Mouse (Mus musculus) embryo, embryonic 11.5 days (tissue): ENCODE measurements at regions not wholly inside any gene's neighbourhood (a gene's known extent, or its start where the extent isn't known, plus 50 kb on each side); places are given as distances from the start of the nearest gene placed in this dataset.

Experiments
- DNase-seq: peaks from one replicate; pipeline ENCODE4 v3.0.0-alpha.2; 2012; ENCODE audit warnings: low read depth, low spot score

DNA sequence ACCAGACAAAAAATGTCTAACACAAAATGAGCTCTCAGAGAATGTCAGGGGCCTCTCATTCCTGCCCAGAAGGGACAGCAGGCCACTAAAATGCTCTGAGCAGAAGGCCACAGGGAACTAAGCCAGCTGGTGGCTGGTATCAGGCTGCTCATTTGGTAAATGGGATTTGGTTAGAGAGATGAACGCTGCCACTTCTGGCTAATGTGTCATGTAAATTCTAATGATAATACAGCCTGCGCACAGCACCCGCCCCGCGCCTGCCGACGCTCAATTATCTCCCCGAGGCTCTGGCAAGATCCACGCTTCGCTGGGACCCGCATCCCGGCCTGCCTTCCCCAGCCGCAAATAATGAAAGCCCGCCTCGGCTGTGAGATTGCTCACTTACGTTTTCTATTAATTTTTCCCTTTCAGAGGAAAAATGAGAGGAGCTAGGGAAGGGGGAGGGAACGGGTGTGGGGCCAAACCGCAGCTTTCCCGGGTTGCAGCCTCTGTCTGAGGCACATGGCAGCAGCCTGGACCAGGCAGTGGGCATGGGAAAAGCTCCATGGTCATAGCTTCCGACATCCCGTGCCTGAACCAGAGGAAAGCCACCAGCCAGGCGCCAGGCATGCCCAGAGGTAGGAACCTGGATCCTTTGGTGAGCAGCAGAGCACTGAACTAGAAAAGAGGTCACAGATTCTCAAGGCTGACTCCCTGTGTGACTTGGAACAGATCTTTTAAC, 92.2 kb upstream of the Csf3r start:
- DNase-seq: no peak

DNA sequence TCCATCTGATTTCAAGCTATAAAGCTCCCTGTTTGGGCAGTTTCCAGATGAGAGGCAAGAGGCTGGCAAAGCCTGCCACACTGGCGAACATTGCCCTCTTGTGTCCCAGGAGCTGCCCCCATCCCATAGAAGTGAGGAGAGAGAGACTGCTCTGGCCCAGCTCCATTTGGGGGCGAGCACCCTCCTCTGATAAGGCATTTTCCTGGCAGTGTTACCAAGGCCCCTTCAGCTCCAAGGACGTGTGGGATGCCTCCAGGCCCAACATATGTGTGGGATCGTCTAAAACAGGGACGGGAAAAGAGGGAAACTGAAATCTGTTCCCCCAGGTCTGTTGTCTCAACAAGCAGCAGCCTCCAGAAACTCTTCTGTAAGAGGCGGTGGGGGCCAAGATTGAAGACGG, 88.0 kb upstream of the Csf3r start:
- no peak for DNase-seq

DNA sequence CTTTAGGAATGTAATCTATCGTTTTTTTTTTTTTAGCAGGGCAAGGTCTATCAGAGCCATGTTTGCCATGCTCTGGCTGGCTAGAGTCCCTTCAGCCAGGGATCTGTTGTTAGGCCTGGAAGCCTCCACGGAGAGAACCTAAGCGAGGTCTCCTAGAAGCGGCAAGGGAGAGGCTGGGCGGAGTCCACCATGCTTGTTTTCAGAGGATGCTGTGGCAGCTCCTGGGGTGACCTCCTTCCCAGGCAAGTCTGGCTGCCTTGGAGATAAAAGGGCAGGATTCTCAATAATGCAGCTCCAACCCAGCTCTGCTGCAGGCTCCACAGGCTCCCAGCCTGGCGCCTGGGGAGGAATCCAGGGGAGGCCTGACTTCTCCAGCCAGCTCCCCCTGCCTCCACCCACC, 86.2 kb upstream of the Csf3r start:
- DNase-seq: no peak

DNA sequence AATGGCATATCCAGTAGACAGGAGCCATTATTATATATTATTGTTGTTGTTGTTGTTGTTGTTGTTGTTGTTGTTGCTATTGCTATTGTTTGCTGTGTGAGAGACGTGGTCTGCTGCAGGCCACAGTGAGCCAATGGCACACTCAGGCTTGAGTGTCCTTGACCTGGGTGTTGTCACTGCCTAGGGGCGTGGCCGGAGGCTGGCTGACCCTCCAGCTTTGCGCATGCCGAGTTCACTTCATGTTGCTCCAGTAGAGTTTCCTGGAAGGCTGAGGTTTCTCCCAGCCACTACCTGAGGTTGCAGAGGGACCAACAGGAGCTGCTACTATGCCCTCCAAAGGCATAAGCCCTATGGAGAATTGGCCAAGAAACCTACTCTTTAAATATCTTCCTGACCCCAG, 83.1 kb upstream of the Csf3r start:
- DNase-seq: no peak

DNA sequence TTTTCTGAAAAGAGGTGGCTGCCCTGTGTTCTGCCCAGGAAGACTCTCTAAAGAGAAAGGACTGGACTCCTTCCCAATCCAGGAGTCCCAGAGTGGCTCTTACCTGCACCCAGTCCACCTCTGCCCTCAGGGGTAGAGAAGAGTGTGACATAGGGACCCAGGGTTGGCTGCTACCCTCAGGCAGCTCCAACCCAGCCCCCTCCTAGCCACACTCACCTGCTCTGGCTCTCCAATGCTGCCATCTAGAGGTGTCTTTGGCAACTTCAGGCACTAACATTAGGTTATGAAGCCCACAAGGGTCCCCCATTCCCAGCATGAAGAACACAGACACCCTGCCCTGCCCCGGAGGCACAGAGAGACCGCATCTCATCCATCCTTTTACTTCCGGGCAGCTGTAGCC, 82.4 kb upstream of the Csf3r start:
- DNase-seq: peak; percentile 45

DNA sequence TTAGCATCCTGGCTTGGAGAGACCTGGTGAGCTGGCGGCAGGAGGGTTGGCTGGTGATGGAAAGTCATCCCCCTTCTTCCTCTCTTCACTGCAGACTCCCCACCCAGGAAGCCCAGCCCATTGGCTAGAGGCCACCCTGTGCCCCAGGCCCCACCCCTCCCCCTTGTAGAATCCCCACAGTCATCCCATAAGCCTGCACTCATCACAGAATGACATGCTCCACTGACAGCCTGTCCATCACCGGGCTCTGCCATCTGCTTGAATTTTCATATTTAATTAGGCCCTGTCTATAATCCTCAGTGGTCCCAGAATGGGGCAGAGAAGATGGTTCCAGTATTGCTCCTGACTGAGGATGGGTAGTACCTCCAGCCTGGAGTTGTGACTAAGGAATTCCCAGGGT, 79.3 kb upstream of the Csf3r start:
- DNase-seq: no peak

DNA sequence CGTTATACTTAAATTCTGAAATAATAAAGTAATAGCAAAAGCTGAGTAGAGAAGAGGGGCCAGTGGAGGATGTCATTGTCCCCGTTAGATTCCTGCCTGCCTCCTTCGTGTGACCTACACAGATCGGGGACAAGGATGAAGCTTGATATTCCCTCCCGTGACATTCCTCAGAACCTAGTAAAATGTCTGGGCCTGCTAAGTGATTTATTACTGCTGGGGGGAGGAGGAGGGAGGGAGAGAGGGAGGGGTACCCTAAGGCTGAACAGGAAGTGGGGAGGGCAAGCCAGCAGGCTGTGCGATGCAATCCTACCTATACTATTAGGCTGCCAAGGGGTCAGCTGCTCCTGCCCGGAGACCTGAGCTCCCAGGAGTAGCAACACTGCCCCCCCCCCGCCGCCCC, 64.9 kb upstream of the Csf3r start:
- no peak for DNase-seq

DNA sequence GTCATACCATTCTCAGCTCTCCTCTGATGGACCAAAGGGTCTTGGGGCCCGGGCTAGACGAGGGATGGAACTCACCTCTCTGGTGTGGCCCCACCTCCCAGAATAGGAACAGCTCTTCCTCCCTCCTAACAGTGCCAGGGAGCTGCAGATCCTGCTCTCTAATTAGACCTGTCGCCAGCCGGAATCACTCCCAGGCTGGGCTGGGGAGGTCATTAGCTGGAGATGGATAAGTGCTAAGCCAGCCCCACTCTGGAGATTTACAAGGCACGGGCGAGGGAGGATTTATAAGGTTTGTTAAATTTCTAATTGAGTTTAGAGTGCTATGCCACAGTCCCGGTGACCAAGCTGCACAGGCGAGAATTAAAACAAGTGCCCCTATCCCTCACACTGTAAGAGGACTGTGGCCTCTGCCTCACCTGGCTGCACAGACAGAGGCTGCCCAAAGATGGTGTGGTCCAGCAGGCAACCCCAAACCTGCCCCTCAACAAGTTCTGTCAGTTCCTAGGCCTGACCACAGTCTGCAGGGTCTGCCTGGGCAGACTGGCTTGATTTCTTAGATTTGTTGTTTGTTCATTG, 63.6 kb upstream of the Csf3r start:
- DNase-seq: no peak

DNA sequence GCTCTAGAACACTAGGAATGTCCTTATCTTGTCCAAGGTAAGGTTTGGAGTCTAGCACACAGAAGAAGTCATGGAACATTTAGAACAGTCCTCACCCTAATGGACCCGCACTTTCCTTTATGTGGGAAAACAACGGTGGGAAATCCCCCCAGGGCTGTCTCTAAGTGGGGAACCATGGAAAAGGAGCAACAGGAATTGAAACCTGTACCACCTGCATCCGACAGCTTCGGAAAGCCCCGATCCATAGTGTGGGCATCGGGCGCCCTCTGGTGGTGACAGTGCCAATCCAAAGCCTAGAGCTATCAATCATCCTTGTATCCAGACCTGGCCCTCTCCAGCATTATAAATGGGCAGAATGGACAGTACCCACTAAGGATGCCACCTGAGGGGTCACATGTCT, 61.7 kb upstream of the Csf3r start:
- peak; percentile 42 for DNase-seq
